Mouse (Mus musculus): ENCODE results near the gene Chrnb1. TPM values are rescaled to one million over a fixed set of nuclear protein-coding genes. Genes with fewer than 3 reads are reported as not detected.
A peak's percentile ranks its signal among the peaks of the same experiment; 100 is the strongest.

Chrnb1 gene
- total and polyA plus RNA-seq, 3 experiments, result 0.31 to 1.6 TPM; not detected in 1

DNA sequence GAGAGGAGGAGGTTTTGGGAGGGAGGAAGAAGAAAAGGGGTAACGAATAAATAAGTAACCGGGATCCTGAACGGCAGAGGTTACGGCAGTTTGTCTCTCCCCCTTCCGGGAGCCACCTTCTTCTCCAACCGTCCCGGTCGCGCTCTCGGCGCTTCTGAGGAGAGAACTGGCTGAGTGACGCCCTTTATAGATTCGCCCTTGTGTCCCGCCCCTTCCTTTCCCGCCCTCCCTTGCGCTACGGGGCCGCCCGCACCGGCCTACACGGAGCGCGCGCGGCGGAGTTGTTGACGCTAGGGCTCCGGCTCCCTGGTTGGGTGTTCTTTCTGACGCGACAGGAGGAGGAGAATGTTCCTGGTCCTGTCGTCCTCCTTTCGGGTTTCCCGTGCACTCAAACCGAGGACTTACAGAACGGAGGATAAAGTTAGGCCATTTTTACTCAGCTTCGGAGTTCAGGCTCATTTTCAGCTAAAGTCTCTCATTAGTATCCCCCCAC, 37.2 kb downstream of the Chrnb1 start, which contains the start of gene Polr2a (continued):
- TF ChIP-seq CHD2 (IDR thresholded peaks at IDR 0.05; ENCODE audit: low read length) (no peak), SMC3 (IDR thresholded peaks at IDR 0.05; ENCODE audit: low read depth, low read length) (no peak), TBP (IDR thresholded peaks at IDR 0.05; ENCODE audit: low read depth, low read length) (peak; percentile 99), TAL1 (IDR thresholded peaks at IDR 0.05; ENCODE audit: low read length) (no peak), CHD1 (IDR thresholded peaks at IDR 0.05; ENCODE audit: low read depth, low read length) (peak; percentile 99), MAZ (IDR thresholded peaks at IDR 0.05; ENCODE audit: low read depth, low read length) (no peak), TCF12 (IDR thresholded peaks at IDR 0.05; ENCODE audit: low read depth, low read length) (peak; percentile 78), POLR2A (IDR thresholded peaks at IDR 0.05; ENCODE audit: control insufficient read depth in 1 of 2, insufficient read depth in 1 of 2, low read depth in 1 of 2, low read length in 2 of 2, poor library complexity in 1 of 2) (peak; percentile 100), E2F4 (IDR thresholded peaks at IDR 0.05; ENCODE audit: borderline replicate concordance, low read depth, low read length) (peak; percentile 90), POLR2AphosphoS5 (IDR thresholded peaks at IDR 0.05; ENCODE audit: borderline replicate concordance, low read depth, low read length) (peak; percentile 100), POLR2AphosphoS2 (IDR thresholded peaks at IDR 0.05; ENCODE audit: low read length) (peak; percentile 100), NRF1 (IDR thresholded peaks at IDR 0.05; ENCODE audit: insufficient read depth, low read depth, low read length, poor library complexity, severe bottlenecking) (peak; percentile 53), CTCF (IDR thresholded peaks at IDR 0.05 in 2 of 3, conservative IDR thresholded peaks at IDR 0.05 in 1 of 3; ENCODE audit: control insufficient read depth in 1 of 3, insufficient read depth in 1 of 3, low read depth in 2 of 3, low read length in 3 of 3, poor library complexity in 1 of 3, severe bottlenecking in 1 of 3) (no peak), RCOR1 (IDR thresholded peaks at IDR 0.05; ENCODE audit: low read depth, low read length) (no peak), ETS1 (IDR thresholded peaks at IDR 0.05; ENCODE audit: low read depth, low read length) (peak; percentile 61; the same call in 1 of the 2 replicates), MYB (IDR thresholded peaks at IDR 0.05; ENCODE audit: low read depth, low read length) (peak; percentile 51; the same call in 1 of the 2 replicates)

DNA sequence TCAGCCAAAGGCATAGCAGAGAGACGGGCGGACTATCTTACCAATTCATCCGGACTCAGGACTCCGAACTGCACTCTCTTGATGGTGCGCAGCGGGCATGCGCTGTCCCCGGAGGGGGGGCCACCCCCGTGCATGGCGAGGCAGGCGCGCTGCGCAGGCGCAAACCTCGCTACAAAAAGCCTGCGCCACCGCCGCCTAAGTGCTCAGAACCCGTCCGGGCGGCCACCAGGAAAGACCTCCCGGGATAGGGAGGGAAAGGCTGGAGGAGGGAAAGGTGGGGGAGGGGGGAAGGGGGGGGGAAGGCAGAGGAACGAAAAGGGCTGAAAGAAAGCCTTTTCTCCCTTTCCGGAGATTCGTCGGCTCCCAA, 37.7 kb downstream of the Chrnb1 start:
- Histone ChIP-seq H3K9me3 (replicated peaks; ENCODE audit: insufficient read depth, low read length) (no peaks in the 10 kb centered on the region), H3K4me3 (ENCODE audit: control insufficient read depth in 1 of 2, insufficient read depth in 1 of 2, low read depth in 2 of 2, low read length in 2 of 2) (peak overlapping the region; percentile 85 to 92), H3K27ac (ENCODE audit: control insufficient read depth, low read depth, low read length) (peak overlapping the region; percentile 98), H3K27me3 (ENCODE audit: control insufficient read depth in 1 of 2, insufficient read depth in 2 of 2, low read length in 2 of 2) (no peaks in the 10 kb centered on the region), H3K36me3 (ENCODE audit: control insufficient read depth in 1 of 2, insufficient read depth in 2 of 2, low read length in 2 of 2) (peaks cover 0 to 32% of the 10 kb centered on the region in 2 experiments; a peak in 2 of 4 replicates), H3K4me1 (ENCODE audit: control insufficient read depth in 1 of 2, insufficient read depth in 2 of 2, low read length in 2 of 2) (peaks cover 10 to 23% of the 10 kb centered on the region in 2 experiments), H3K79me2 (ENCODE audit: control insufficient read depth, insufficient read depth, low read length, poor library complexity) (peaks cover 42% of the 10 kb centered on the region), H3K9ac (ENCODE audit: control insufficient read depth, low read depth, low read length, poor library complexity, severe bottlenecking) (peak overlapping the region; percentile 88)
- DNase-seq (ENCODE audit: low read depth, low spot score), result peak; percentile 98
- peak; percentile 69 for TF ChIP-seq BHLHE40 (IDR thresholded peaks at IDR 0.05; ENCODE audit: borderline replicate concordance, low read depth, low read length)
- no peak for TF ChIP-seq ZKSCAN1 (IDR thresholded peaks at IDR 0.05; ENCODE audit: low read depth, low read length)
- no peak; the same call in 1 of the 2 replicates for TF ChIP-seq POLR2AphosphoS2 (IDR thresholded peaks at IDR 0.05; ENCODE audit: low read length)
- no peak for TF ChIP-seq SIN3A (IDR thresholded peaks at IDR 0.05; ENCODE audit: low read length)
- TF ChIP-seq EP300 (IDR thresholded peaks at IDR 0.05; ENCODE audit: low read depth in 1 of 2, low read length in 2 of 2), result peak in 1 of 2 experiments; percentile 62; a peak in 1 of 4 replicates
- TF ChIP-seq ELF1 (IDR thresholded peaks at IDR 0.05; ENCODE audit: low read depth, low read length), result 0 out of 2 replicates have a peak, but pooled peaks have one; percentile 36
- peak; percentile 24; the same call in 1 of the 2 replicates for TF ChIP-seq SMC3 (IDR thresholded peaks at IDR 0.05; ENCODE audit: low read depth, low read length)
- peak; percentile 84 for TF ChIP-seq MAX (IDR thresholded peaks at IDR 0.05; ENCODE audit: low read length)
- TF ChIP-seq TBP (IDR thresholded peaks at IDR 0.05; ENCODE audit: low read depth, low read length), result no peak
- TF ChIP-seq RAD21 (IDR thresholded peaks at IDR 0.05; ENCODE audit: low read depth, low read length), result no peak
- TF ChIP-seq HCFC1 (IDR thresholded peaks at IDR 0.05; ENCODE audit: low read depth, low read length), result no peak
- no peak for TF ChIP-seq RCOR1 (IDR thresholded peaks at IDR 0.05; ENCODE audit: low read depth, low read length)
- no peak for TF ChIP-seq CTCF (IDR thresholded peaks at IDR 0.05 in 2 of 3, conservative IDR thresholded peaks at IDR 0.05 in 1 of 3; ENCODE audit: control insufficient read depth in 1 of 3, insufficient read depth in 1 of 3, low read depth in 2 of 3, low read length in 3 of 3, poor library complexity in 1 of 3, severe bottlenecking in 1 of 3)
- TF ChIP-seq ZNF384 (IDR thresholded peaks at IDR 0.05; ENCODE audit: low read depth, low read length), result no peak
- peak; percentile 40; the same call in 1 of the 2 replicates for TF ChIP-seq USF1 (IDR thresholded peaks at IDR 0.05; ENCODE audit: low read depth, low read length)
- TF ChIP-seq MYC (IDR thresholded peaks at IDR 0.05; ENCODE audit: low read depth, low read length), result peak; percentile 52; the same call in 1 of the 2 replicates
- peak; percentile 96 for TF ChIP-seq MAZ (IDR thresholded peaks at IDR 0.05; ENCODE audit: low read depth, low read length)
- no peak for TF ChIP-seq POLR2A (IDR thresholded peaks at IDR 0.05; ENCODE audit: control insufficient read depth in 1 of 2, insufficient read depth in 1 of 2, low read depth in 1 of 2, low read length in 2 of 2, poor library complexity in 1 of 2)
- peak; percentile 31 for TF ChIP-seq ZC3H11A (IDR thresholded peaks at IDR 0.05; ENCODE audit: low read depth, low read length)
- 0 out of 2 replicates have a peak, but pooled peaks have one; percentile 35 for TF ChIP-seq MAFK (IDR thresholded peaks at IDR 0.05; ENCODE audit: borderline replicate concordance, low read depth, low read length)
- TF ChIP-seq GABPA (IDR thresholded peaks at IDR 0.05; ENCODE audit: low read depth, low read length), result 0 out of 2 replicates have a peak, but pooled peaks have one; percentile 74
- no peak for TF ChIP-seq E2F4 (IDR thresholded peaks at IDR 0.05; ENCODE audit: borderline replicate concordance, low read depth, low read length)
- no peak for TF ChIP-seq TAL1 (IDR thresholded peaks at IDR 0.05; ENCODE audit: low read length)
- peak; percentile 77 for TF ChIP-seq TCF12 (IDR thresholded peaks at IDR 0.05; ENCODE audit: low read depth, low read length)
- TF ChIP-seq MEF2A (IDR thresholded peaks at IDR 0.05; ENCODE audit: extremely low read depth, insufficient replicate concordance, low read depth, low read length, poor library complexity, severe bottlenecking), result 0 out of 2 replicates have a peak, but pooled peaks have one; percentile 39
